Mouse (Mus musculus): Measurements from ENCODE around the gene Gm49711. TPM values are rescaled to one million over a fixed set of nuclear protein-coding genes. Genes with fewer than 3 reads are reported as not detected.

Gene Gm49711
- polyA plus RNA-seq, 1 experiment from 2014 or later = not detected

- no peak overlapping the region for H3K4me3 ChIP-seq
- no peaks in the 10 kb centered on the region for H3K27me3 ChIP-seq
- no peaks in the 10 kb centered on the region for H3K4me1 ChIP-seq
- no peak for ATAC-seq (ENCODE audit: borderline replicate concordance, extremely low read depth, low FRiP score, low TSS enrichment)
- no peak overlapping the region for H3K9ac ChIP-seq
- no peaks in the 10 kb centered on the region for H3K36me3 ChIP-seq
- H3K9me3 ChIP-seq = no peaks in the 10 kb centered on the region
- WGBS = 78% methylated on average over 4 of the region's 4 CpGs
- H3K27ac ChIP-seq = no peak overlapping the region
- H3K4me2 ChIP-seq = no peak overlapping the region
Measured at GRCm38 (mm10) chr16:92132511-92132910, 74.4 kb downstream of the Gm49711 start.

- H3K4me2 ChIP-seq = no peak overlapping the region
- no peak for ATAC-seq (ENCODE audit: borderline replicate concordance, extremely low read depth, low FRiP score, low TSS enrichment)
- H3K4me3 ChIP-seq = no peak overlapping the region
- no peaks in the 10 kb centered on the region for H3K27me3 ChIP-seq
- no peaks in the 10 kb centered on the region for H3K4me1 ChIP-seq
- no peak overlapping the region for H3K9ac ChIP-seq
- H3K36me3 ChIP-seq = no peaks in the 10 kb centered on the region
- H3K27ac ChIP-seq = no peak overlapping the region
- no peaks in the 10 kb centered on the region for H3K9me3 ChIP-seq
- 82% methylated on average over 11 of the region's 11 CpGs for WGBS
Measured at GRCm38 (mm10) chr16:92134148-92134764, 76.1 kb downstream of the Gm49711 start.

- no peaks in the 10 kb centered on the region for H3K27me3 ChIP-seq
- H3K4me3 ChIP-seq = no peak overlapping the region
- no peak overlapping the region for H3K27ac ChIP-seq
- ATAC-seq (ENCODE audit: borderline replicate concordance, extremely low read depth, low FRiP score, low TSS enrichment) = no peak
- no peak overlapping the region for H3K4me2 ChIP-seq
- no peaks in the 10 kb centered on the region for H3K36me3 ChIP-seq
- WGBS = 90% methylated on average over 15 of the region's 15 CpGs
- no peaks in the 10 kb centered on the region for H3K9me3 ChIP-seq
- no peaks in the 10 kb centered on the region for H3K4me1 ChIP-seq
- no peak overlapping the region for H3K9ac ChIP-seq
Measured at GRCm38 (mm10) chr16:92136275-92136674, 78.2 kb downstream of the Gm49711 start.

- H3K4me3 ChIP-seq = no peak overlapping the region
- no peak overlapping the region for H3K27ac ChIP-seq
Measured at GRCm38 (mm10) chr16:92139386-92140261, 81.5 kb downstream of the Gm49711 start.

GRCm38 (mm10) chr16:92140328-92140727, 82.2 kb downstream of the Gm49711 start:
- Histone ChIP-seq H3K27ac (no peak overlapping the region), H3K36me3 (no peaks in the 10 kb centered on the region)
- 77% methylated on average over 9 of the region's 9 CpGs for WGBS

More at GRCm38 (mm10) chr16:92139386-92140261, 81.5 kb downstream of the Gm49711 start:
- H3K9ac ChIP-seq = no peak overlapping the region
- no peaks in the 10 kb centered on the region for H3K4me1 ChIP-seq
- no peak overlapping the region for H3K4me2 ChIP-seq
- H3K9me3 ChIP-seq = no peaks in the 10 kb centered on the region
- H3K27me3 ChIP-seq = no peaks in the 10 kb centered on the region
- H3K36me3 ChIP-seq = no peaks in the 10 kb centered on the region
- 68% methylated on average over 15 of the region's 15 CpGs for WGBS
- ATAC-seq (ENCODE audit: borderline replicate concordance, extremely low read depth, low FRiP score, low TSS enrichment) = no peak

GRCm38 (mm10) chr16:92141021-92141420, 82.9 kb downstream of the Gm49711 start:
- Histone ChIP-seq H3K36me3 (no peaks in the 10 kb centered on the region), H3K9me3 (no peaks in the 10 kb centered on the region), H3K9ac (no peak overlapping the region), H3K4me2 (no peak overlapping the region), H3K27me3 (no peaks in the 10 kb centered on the region), H3K4me3 (no peak overlapping the region), H3K4me1 (no peaks in the 10 kb centered on the region), H3K27ac (no peak overlapping the region)
- no peak for ATAC-seq (ENCODE audit: borderline replicate concordance, extremely low read depth, low FRiP score, low TSS enrichment)
- 94% methylated on average over 12 of the region's 12 CpGs for WGBS

More at GRCm38 (mm10) chr16:92140328-92140727, 82.2 kb downstream of the Gm49711 start:
- H3K9ac ChIP-seq = no peak overlapping the region
- H3K27me3 ChIP-seq = no peaks in the 10 kb centered on the region
- no peak overlapping the region for H3K4me2 ChIP-seq
- no peaks in the 10 kb centered on the region for H3K4me1 ChIP-seq
- no peak for ATAC-seq (ENCODE audit: borderline replicate concordance, extremely low read depth, low FRiP score, low TSS enrichment)
- H3K4me3 ChIP-seq = no peak overlapping the region
- H3K9me3 ChIP-seq = no peaks in the 10 kb centered on the region

GRCm38 (mm10) chr16:92142426-92143012, 84.4 kb downstream of the Gm49711 start:
- H3K9me3 ChIP-seq = no peaks in the 10 kb centered on the region
- 71% methylated on average over 9 of the region's 9 CpGs for WGBS

GRCm38 (mm10) chr16:92147631-92148366, 89.7 kb downstream of the Gm49711 start:
- no peaks in the 10 kb centered on the region for H3K4me1 ChIP-seq
- no peak for ATAC-seq (ENCODE audit: borderline replicate concordance, extremely low read depth, low FRiP score, low TSS enrichment)
- no peak overlapping the region for H3K27ac ChIP-seq
- WGBS = 82% methylated on average over 12 of the region's 12 CpGs
- no peak overlapping the region for H3K4me3 ChIP-seq
- H3K9me3 ChIP-seq = no peaks in the 10 kb centered on the region
- no peaks in the 10 kb centered on the region for H3K36me3 ChIP-seq
- H3K9ac ChIP-seq = no peak overlapping the region
- H3K4me2 ChIP-seq = no peak overlapping the region
- H3K27me3 ChIP-seq = no peaks in the 10 kb centered on the region

More at GRCm38 (mm10) chr16:92142426-92143012, 84.4 kb downstream of the Gm49711 start:
- H3K36me3 ChIP-seq = no peaks in the 10 kb centered on the region
- ATAC-seq (ENCODE audit: borderline replicate concordance, extremely low read depth, low FRiP score, low TSS enrichment) = no peak
- no peak overlapping the region for H3K4me3 ChIP-seq
- no peaks in the 10 kb centered on the region for H3K4me1 ChIP-seq
- no peaks in the 10 kb centered on the region for H3K27me3 ChIP-seq
- no peak overlapping the region for H3K27ac ChIP-seq
- H3K4me2 ChIP-seq = no peak overlapping the region
- H3K9ac ChIP-seq = no peak overlapping the region

- H3K27ac ChIP-seq = no peak overlapping the region
- no peak for ATAC-seq (ENCODE audit: borderline replicate concordance, extremely low read depth, low FRiP score, low TSS enrichment)
- no peak overlapping the region for H3K4me2 ChIP-seq
Measured at GRCm38 (mm10) chr16:92148367-92148728, 90.2 kb downstream of the Gm49711 start.

GRCm38 (mm10) chr16:92150975-92151374, 92.9 kb downstream of the Gm49711 start:
- Histone ChIP-seq H3K4me3 (no peak overlapping the region), H3K27me3 (no peaks in the 10 kb centered on the region), H3K9ac (no peak overlapping the region), H3K27ac (no peak overlapping the region), H3K4me2 (no peak overlapping the region), H3K4me1 (no peaks in the 10 kb centered on the region), H3K36me3 (no peaks in the 10 kb centered on the region), H3K9me3 (no peaks in the 10 kb centered on the region)
- whole genome bisulfite sequencing = 61% methylated on average over 4 of the region's 4 CpGs
- no peak for ATAC-seq (ENCODE audit: borderline replicate concordance, extremely low read depth, low FRiP score, low TSS enrichment)

More at GRCm38 (mm10) chr16:92148367-92148728, 90.2 kb downstream of the Gm49711 start:
- no peak overlapping the region for H3K9ac ChIP-seq
- H3K27me3 ChIP-seq = no peaks in the 10 kb centered on the region
- WGBS = 72% methylated on average over 2 of the region's 2 CpGs
- no peaks in the 10 kb centered on the region for H3K9me3 ChIP-seq
- H3K36me3 ChIP-seq = no peaks in the 10 kb centered on the region
- no peak overlapping the region for H3K4me3 ChIP-seq
- H3K4me1 ChIP-seq = no peaks in the 10 kb centered on the region

GRCm38 (mm10) chr16:92158021-92158455, 99.9 kb downstream of the Gm49711 start:
- WGBS = 5% methylated on average over 14 of the region's 14 CpGs
- Histone ChIP-seq H3K27me3 (no peaks in the 10 kb centered on the region), H3K36me3 (no peaks in the 10 kb centered on the region), H3K4me2 (peak overlapping the region; percentile 96), H3K9me3 (no peaks in the 10 kb centered on the region), H3K9ac (peak overlapping the region; percentile 23), H3K4me1 (peaks cover 14% of the 10 kb centered on the region; the same call in 1 of the 2 replicates), H3K4me3 (peak overlapping the region; percentile 48), H3K27ac (0 out of 2 replicates have a peak overlapping the region, but pooled peaks have one; percentile 42)
- peak; percentile 13; the same call in 1 of the 2 replicates for ATAC-seq (ENCODE audit: borderline replicate concordance, extremely low read depth, low FRiP score, low TSS enrichment)

Measured in lung, embryonic 15.5 days (tissue).